Mouse (Mus musculus) MEL (cell line): ENCODE measurements around the gene Fam160a1. TPM values are rescaled to one million over a fixed set of nuclear protein-coding genes. Genes with fewer than 3 reads are reported as not detected.

Experiments
- DNase-seq: peaks from one replicate; pipeline ENCODE4 v3.0.0; 2011; ENCODE audit warnings: low read depth, low spot score
- H3K27ac ChIP-seq: 2 replicates; pipeline ENCODE4 v1.5.1; 2012; ENCODE audit warnings: low read depth, mild to moderate bottlenecking, control low read depth, low read length, moderate library complexity; ENCODE audit not compliant: control insufficient read depth
- H3K27me3 ChIP-seq, 2 experiments: fragments of 150-350 bp in 1 of 2; sonication (generic) in 1 of 2; 2 replicates each; pipeline ENCODE4 v1.6.1; 2012; ENCODE audit warnings: low read length in 2 of 2, mild to moderate bottlenecking in 2 of 2, improper control_type of control experiment in 1 of 2, moderate library complexity in 1 of 2; ENCODE audit not compliant: insufficient read depth in 2 of 2, control insufficient read depth in 1 of 2
- H3K36me3 ChIP-seq, 2 experiments: 2 replicates each; pipeline ENCODE4 v1.6.1; 2012 to 2014; ENCODE audit warnings: low read length in 2 of 2, improper control_type of control experiment in 1 of 2, inconsistent platforms in 1 of 2, mild to moderate bottlenecking in 1 of 2; ENCODE audit not compliant: insufficient read depth in 2 of 2, control insufficient read depth in 1 of 2
- H3K4me1 ChIP-seq, 2 experiments: fragments of 150-350 bp in 1 of 2; sonication (generic) in 1 of 2; 2 replicates each; pipeline ENCODE4 v1.6.1; 2012; ENCODE audit warnings: low read length in 2 of 2, improper control_type of control experiment in 1 of 2, mild to moderate bottlenecking in 1 of 2; ENCODE audit not compliant: insufficient read depth in 2 of 2, control insufficient read depth in 1 of 2
- H3K4me3 ChIP-seq, 2 experiments: fragments of 150-350 bp in 1 of 2; sonication (generic) in 1 of 2; 2 replicates each; pipeline ENCODE4 v1.5.1; 2012; ENCODE audit warnings: low read depth in 2 of 2, low read length in 2 of 2, mild to moderate bottlenecking in 2 of 2, moderate library complexity in 2 of 2, control low read depth in 1 of 2, improper control_type of control experiment in 1 of 2; ENCODE audit not compliant: control insufficient read depth in 1 of 2, insufficient read depth in 1 of 2
- H3K79me2 ChIP-seq: 2 replicates; pipeline ENCODE4 v1.6.1; 2012; ENCODE audit warnings: mild to moderate bottlenecking, low read length, moderate library complexity; ENCODE audit not compliant: control insufficient read depth, poor library complexity, insufficient read depth
- H3K9ac ChIP-seq: 2 replicates; pipeline ENCODE4 v1.6.1; 2012; ENCODE audit warnings: low read depth, mild to moderate bottlenecking, control low read depth, low read length, moderate library complexity; ENCODE audit not compliant: control insufficient read depth, poor library complexity, severe bottlenecking
- H3K9me3 ChIP-seq: fragments of 150-350 bp; sonication (generic); replicated peaks from 2 replicates; pipeline ENCODE4 v1.6.1; 2012; ENCODE audit warnings: mild to moderate bottlenecking, low read length, improper control_type of control experiment, moderate library complexity; ENCODE audit not compliant: insufficient read depth
- BHLHE40 ChIP-seq: IDR thresholded peaks from 2 replicates; pipeline ENCODE4 v1.6.1; 2012; ENCODE audit warnings: low read depth, mild to moderate bottlenecking, inconsistent platforms, low read length, improper control_type of control experiment, borderline replicate concordance
- CHD1 ChIP-seq: IDR thresholded peaks from 2 replicates; pipeline ENCODE4 v1.6.1; 2012; ENCODE audit warnings: low read depth, mild to moderate bottlenecking, inconsistent platforms, low read length, improper control_type of control experiment
- CHD2 ChIP-seq: IDR thresholded peaks from 2 replicates; pipeline ENCODE4 v1.6.1; 2011; ENCODE audit warnings: low read length, improper control_type of control experiment
- CTCF ChIP-seq, 3 experiments: IDR thresholded peaks in 2 of 3; conservative IDR thresholded peaks in 1 of 3; 2 replicates each; pipeline ENCODE4 v1.5.1; 2011 to 2012; ENCODE audit warnings: low read length in 3 of 3, low read depth in 2 of 3, mild to moderate bottlenecking in 2 of 3, improper control_type of control experiment in 1 of 3, inconsistent platforms in 1 of 3, mixed read lengths in 1 of 3, moderate library complexity in 1 of 3; ENCODE audit not compliant: control insufficient read depth in 1 of 3, insufficient read depth in 1 of 3, poor library complexity in 1 of 3, severe bottlenecking in 1 of 3
- ELF1 ChIP-seq: IDR thresholded peaks from 2 replicates; pipeline ENCODE4 v1.6.1; 2014; ENCODE audit warnings: low read depth, mild to moderate bottlenecking, inconsistent platforms, low read length, improper control_type of control experiment, moderate library complexity
- ETS1 ChIP-seq: IDR thresholded peaks from 2 replicates; pipeline ENCODE4 v1.6.1; 2012; ENCODE audit warnings: low read depth, mild to moderate bottlenecking, inconsistent platforms, low read length, improper control_type of control experiment, moderate library complexity
- JUND ChIP-seq: IDR thresholded peaks from 2 replicates; pipeline ENCODE4 v1.6.1; 2011; ENCODE audit warnings: low read depth, mild to moderate bottlenecking, improper control_type of control experiment, low read length
- MAFK ChIP-seq: IDR thresholded peaks from 2 replicates; pipeline ENCODE4 v1.6.1; 2011; ENCODE audit warnings: low read depth, mild to moderate bottlenecking, low read length, improper control_type of control experiment, borderline replicate concordance
- MAZ ChIP-seq: IDR thresholded peaks from 2 replicates; pipeline ENCODE4 v1.6.1; 2012; ENCODE audit warnings: low read depth, mild to moderate bottlenecking, inconsistent platforms, low read length, improper control_type of control experiment
- MXI1 ChIP-seq: IDR thresholded peaks from 2 replicates; pipeline ENCODE4 v1.6.1; 2011; ENCODE audit warnings: mild to moderate bottlenecking, low read depth, low read length, improper control_type of control experiment
- MYB ChIP-seq: IDR thresholded peaks from 2 replicates; pipeline ENCODE4 v1.6.1; 2011; ENCODE audit warnings: mild to moderate bottlenecking, low read depth, low read length, improper control_type of control experiment
- MYC ChIP-seq: IDR thresholded peaks from 2 replicates; pipeline ENCODE4 v1.6.1; 2011; ENCODE audit warnings: low read depth, mild to moderate bottlenecking, low read length, improper control_type of control experiment, moderate library complexity
- NRF1 ChIP-seq: IDR thresholded peaks from 2 replicates; pipeline ENCODE4 v1.6.1; 2014; ENCODE audit warnings: low read depth, mild to moderate bottlenecking, inconsistent platforms, low read length, improper control_type of control experiment, moderate library complexity; ENCODE audit not compliant: poor library complexity, insufficient read depth, severe bottlenecking
- RAD21 ChIP-seq: IDR thresholded peaks from 2 replicates; pipeline ENCODE4 v1.6.1; 2011; ENCODE audit warnings: mild to moderate bottlenecking, low read depth, low read length, improper control_type of control experiment
- RCOR1 ChIP-seq: IDR thresholded peaks from 2 replicates; pipeline ENCODE4 v1.6.1; 2012; ENCODE audit warnings: low read depth, mild to moderate bottlenecking, inconsistent platforms, low read length, improper control_type of control experiment
- SMC3 ChIP-seq: IDR thresholded peaks from 2 replicates; pipeline ENCODE4 v1.6.1; 2011; ENCODE audit warnings: low read depth, low read length, improper control_type of control experiment
- TAL1 ChIP-seq: IDR thresholded peaks from 2 replicates; pipeline ENCODE4 v1.6.1; 2012; ENCODE audit warnings: mild to moderate bottlenecking, inconsistent platforms, low read length, moderate library complexity, mixed read lengths
- TBP ChIP-seq: IDR thresholded peaks from 2 replicates; pipeline ENCODE4 v1.8.0; 2011; ENCODE audit warnings: low read depth, low read length, improper control_type of control experiment
- TCF12 ChIP-seq: IDR thresholded peaks from 2 replicates; pipeline ENCODE4 v1.6.1; 2014; ENCODE audit warnings: low read depth, mild to moderate bottlenecking, inconsistent platforms, low read length, improper control_type of control experiment, moderate library complexity
- UBTF ChIP-seq: IDR thresholded peaks from 2 replicates; pipeline ENCODE4 v1.6.1; 2012; ENCODE audit warnings: low read depth, mild to moderate bottlenecking, inconsistent platforms, low read length, improper control_type of control experiment, moderate library complexity, borderline replicate concordance; ENCODE audit not compliant: insufficient read depth
- USF2 ChIP-seq, 2 experiments: IDR thresholded peaks; 2 replicates each; pipeline ENCODE4 v1.6.1; 2011 to 2012; ENCODE audit warnings: improper control_type of control experiment in 2 of 2, low read length in 2 of 2, borderline replicate concordance in 1 of 2, inconsistent platforms in 1 of 2, low read depth in 1 of 2, mild to moderate bottlenecking in 1 of 2; ENCODE audit not compliant: insufficient read depth in 1 of 2
- ZC3H11A ChIP-seq: IDR thresholded peaks from 2 replicates; pipeline ENCODE4 v1.6.1; 2012; ENCODE audit warnings: low read depth, mild to moderate bottlenecking, inconsistent platforms, low read length, improper control_type of control experiment
- ZMIZ1 ChIP-seq: IDR thresholded peaks from 2 replicates; pipeline ENCODE4 v1.6.1; 2012; ENCODE audit warnings: low read depth, mild to moderate bottlenecking, inconsistent platforms, low read length, improper control_type of control experiment, moderate library complexity
- ZNF384 ChIP-seq: IDR thresholded peaks from 2 replicates; pipeline ENCODE4 v1.6.1; 2012; ENCODE audit warnings: low read depth, mild to moderate bottlenecking, inconsistent platforms, low read length, improper control_type of control experiment
- polyA plus RNA-seq, 2 experiments: library from polyadenylated mRNA; stranded (reverse) in 1 of 2; unstranded in 1 of 2; fragments of >175 nt in 1 of 2; fragments of >200 nt in 1 of 2; gene quantifications; 2 replicates each; pipeline versions ENCODE4 v1.2.1 to v1.2.4; 2012; ENCODE audit warnings: low replicate concordance in 2 of 2, low read depth in 1 of 2; ENCODE audit not compliant: insufficient read length in 2 of 2, insufficient read depth in 1 of 2, missing spikeins in 1 of 2
- total RNA-seq: library from RNA; depleted of rRNA; stranded (reverse); fragments of 300-350 nt; gene quantifications from 2 replicates; pipeline ENCODE4 v1.2.3, GENCODE M21; 2012

Gene Fam160a1
- total and polyA plus RNA-seq, 3 experiments, result not detected

GRCm38 (mm10) chr3:85685271-85685670 lies 131.8 kb downstream of the Fam160a1 start:
- Histone ChIP-seq H3K27me3 (peaks cover 0 to 2% of the 10 kb centered on the region in 2 experiments; a peak in 2 of 4 replicates), H3K36me3 (no peaks in the 10 kb centered on the region), H3K4me1 (no peaks in the 10 kb centered on the region), H3K79me2 (no peaks in the 10 kb centered on the region), H3K27ac (no peak overlapping the region), H3K9ac (no peak overlapping the region), H3K9me3 (no peaks in the 10 kb centered on the region), H3K4me3 (no peak overlapping the region)
- DNase-seq, result no peak
- TF ChIP-seq MYC (no peak), NRF1 (no peak), RCOR1 (no peak), MYB (no peak), TBP (no peak), TAL1 (no peak), RAD21 (no peak), UBTF (no peak), MAZ (no peak), USF2 (IDR thresholded peaks at IDR 0.05; ENCODE audit: borderline replicate concordance in 1 of 2, insufficient read depth in 1 of 2, low read depth in 1 of 2, low read length in 2 of 2) (no peak), MAFK (no peak), ZC3H11A (no peak), ETS1 (no peak)

- peaks cover 0 to 2% of the 10 kb centered on the region in 2 experiments; a peak in 1 of 4 replicates for H3K27me3 ChIP-seq
- H3K79me2 ChIP-seq, result no peaks in the 10 kb centered on the region
- no peak overlapping the region for H3K9ac ChIP-seq
- TF ChIP-seq CHD2 (no peak), ZMIZ1 (no peak), MXI1 (no peak), CTCF (IDR thresholded peaks at IDR 0.05 in 2 of 3, conservative IDR thresholded peaks at IDR 0.05 in 1 of 3; ENCODE audit: control insufficient read depth in 1 of 3, insufficient read depth in 1 of 3, low read depth in 2 of 3, low read length in 3 of 3, poor library complexity in 1 of 3, severe bottlenecking in 1 of 3) (no peak), TCF12 (no peak), USF2 (IDR thresholded peaks at IDR 0.05; ENCODE audit: borderline replicate concordance in 1 of 2, insufficient read depth in 1 of 2, low read depth in 1 of 2, low read length in 2 of 2) (no peak), CHD1 (no peak), RCOR1 (no peak), TAL1 (no peak), ETS1 (no peak), MYB (no peak), MYC (no peak), ZNF384 (no peak), ELF1 (no peak), JUND (no peak), BHLHE40 (no peak), SMC3 (no peak), UBTF (no peak), RAD21 (no peak)
- H3K27ac ChIP-seq, result no peak overlapping the region
- no peaks in the 10 kb centered on the region for H3K36me3 ChIP-seq
- no peak overlapping the region; a peak in 1 of 4 replicates for H3K4me3 ChIP-seq
- no peaks in the 10 kb centered on the region for H3K9me3 ChIP-seq
- H3K4me1 ChIP-seq, result no peaks in the 10 kb centered on the region
- no peak for DNase-seq
These were observed 133.5 kb downstream of the Fam160a1 start for GRCm38 (mm10) chr3:85683618-85684017.
